Mouse (Mus musculus): ENCODE results near the gene Mark4. TPM values are rescaled to one million over a fixed set of nuclear protein-coding genes. Genes with fewer than 3 reads are reported as not detected.
A peak's percentile ranks its signal among the peaks of the same experiment; 100 is the strongest.

Gene Mark4
- 6.4 and 11.8 TPM in 2 replicates for total RNA-seq (2017)

GRCm38 (mm10) chr7:19458591-19459111, at the start of gene Mark4:
Mark4 (minus strand) TSS chr7:19458821.
- ATAC-seq (replicated peaks in 1 of 2; ENCODE audit: insufficient read depth in 1 of 2, low FRiP score in 2 of 2, low TSS enrichment in 1 of 2, low read depth in 1 of 2, poor library complexity in 2 of 2, severe bottlenecking in 2 of 2), result peak; percentile 29 to 60; a peak in 3 of 4 replicates

GRCm38 (mm10) chr7:19507612-19507981, 49.0 kb upstream of the Mark4 start:
- ATAC-seq (replicated peaks in 1 of 2; ENCODE audit: insufficient read depth in 1 of 2, low FRiP score in 2 of 2, low TSS enrichment in 1 of 2, low read depth in 1 of 2, poor library complexity in 2 of 2, severe bottlenecking in 2 of 2), result no peak

- ATAC-seq (replicated peaks in 1 of 2; ENCODE audit: insufficient read depth in 1 of 2, low FRiP score in 2 of 2, low TSS enrichment in 1 of 2, low read depth in 1 of 2, poor library complexity in 2 of 2, severe bottlenecking in 2 of 2), result no peak
Observed at GRCm38 (mm10) chr7:19506969-19507611, 48.5 kb upstream of the Mark4 start.

GRCm38 (mm10) chr7:19506326-19506725, 47.7 kb upstream of the Mark4 start:
- ATAC-seq (replicated peaks in 1 of 2; ENCODE audit: insufficient read depth in 1 of 2, low FRiP score in 2 of 2, low TSS enrichment in 1 of 2, low read depth in 1 of 2, poor library complexity in 2 of 2, severe bottlenecking in 2 of 2), result no peak

GRCm38 (mm10) chr7:19503481-19504068, 45.0 kb upstream of the Mark4 start:
- ATAC-seq (replicated peaks in 1 of 2; ENCODE audit: insufficient read depth in 1 of 2, low FRiP score in 2 of 2, low TSS enrichment in 1 of 2, low read depth in 1 of 2, poor library complexity in 2 of 2, severe bottlenecking in 2 of 2), result no peak

GRCm38 (mm10) chr7:19501658-19502057, 43.0 kb upstream of the Mark4 start:
- no peak for ATAC-seq (replicated peaks in 1 of 2; ENCODE audit: insufficient read depth in 1 of 2, low FRiP score in 2 of 2, low TSS enrichment in 1 of 2, low read depth in 1 of 2, poor library complexity in 2 of 2, severe bottlenecking in 2 of 2)

GRCm38 (mm10) chr7:19500420-19501363, 42.1 kb upstream of the Mark4 start:
- peak; percentile 47 to 54 for ATAC-seq (replicated peaks in 1 of 2; ENCODE audit: insufficient read depth in 1 of 2, low FRiP score in 2 of 2, low TSS enrichment in 1 of 2, low read depth in 1 of 2, poor library complexity in 2 of 2, severe bottlenecking in 2 of 2)

GRCm38 (mm10) chr7:19498326-19498725, 39.7 kb upstream of the Mark4 start:
- ATAC-seq (replicated peaks in 1 of 2; ENCODE audit: insufficient read depth in 1 of 2, low FRiP score in 2 of 2, low TSS enrichment in 1 of 2, low read depth in 1 of 2, poor library complexity in 2 of 2, severe bottlenecking in 2 of 2), result no peak

GRCm38 (mm10) chr7:19496214-19496555, 37.6 kb upstream of the Mark4 start:
- no peak; a peak in 1 of 4 replicates for ATAC-seq (replicated peaks in 1 of 2; ENCODE audit: insufficient read depth in 1 of 2, low FRiP score in 2 of 2, low TSS enrichment in 1 of 2, low read depth in 1 of 2, poor library complexity in 2 of 2, severe bottlenecking in 2 of 2)

- ATAC-seq (replicated peaks in 1 of 2; ENCODE audit: insufficient read depth in 1 of 2, low FRiP score in 2 of 2, low TSS enrichment in 1 of 2, low read depth in 1 of 2, poor library complexity in 2 of 2, severe bottlenecking in 2 of 2), result no peak
Observed at GRCm38 (mm10) chr7:19495521-19496213, 37.0 kb upstream of the Mark4 start.

- no peak for ATAC-seq (replicated peaks in 1 of 2; ENCODE audit: insufficient read depth in 1 of 2, low FRiP score in 2 of 2, low TSS enrichment in 1 of 2, low read depth in 1 of 2, poor library complexity in 2 of 2, severe bottlenecking in 2 of 2)
Observed at GRCm38 (mm10) chr7:19494751-19495474, 36.3 kb upstream of the Mark4 start.

GRCm38 (mm10) chr7:19491731-19492130, 33.1 kb upstream of the Mark4 start:
- peak; percentile 77 to 86 for ATAC-seq (replicated peaks in 1 of 2; ENCODE audit: insufficient read depth in 1 of 2, low FRiP score in 2 of 2, low TSS enrichment in 1 of 2, low read depth in 1 of 2, poor library complexity in 2 of 2, severe bottlenecking in 2 of 2)

GRCm38 (mm10) chr7:19489525-19489924, 30.9 kb upstream of the Mark4 start:
- ATAC-seq (replicated peaks in 1 of 2; ENCODE audit: insufficient read depth in 1 of 2, low FRiP score in 2 of 2, low TSS enrichment in 1 of 2, low read depth in 1 of 2, poor library complexity in 2 of 2, severe bottlenecking in 2 of 2), result no peak

GRCm38 (mm10) chr7:19486549-19486948, 27.9 kb upstream of the Mark4 start:
- ATAC-seq (replicated peaks in 1 of 2; ENCODE audit: insufficient read depth in 1 of 2, low FRiP score in 2 of 2, low TSS enrichment in 1 of 2, low read depth in 1 of 2, poor library complexity in 2 of 2, severe bottlenecking in 2 of 2), result no peak

GRCm38 (mm10) chr7:19485488-19485887, 26.9 kb upstream of the Mark4 start:
- no peak for ATAC-seq (replicated peaks in 1 of 2; ENCODE audit: insufficient read depth in 1 of 2, low FRiP score in 2 of 2, low TSS enrichment in 1 of 2, low read depth in 1 of 2, poor library complexity in 2 of 2, severe bottlenecking in 2 of 2)

- ATAC-seq (replicated peaks in 1 of 2; ENCODE audit: insufficient read depth in 1 of 2, low FRiP score in 2 of 2, low TSS enrichment in 1 of 2, low read depth in 1 of 2, poor library complexity in 2 of 2, severe bottlenecking in 2 of 2), result no peak
Observed at GRCm38 (mm10) chr7:19483281-19483680, 24.7 kb upstream of the Mark4 start.

All from hematopoietic stem cell, adult 5-6 weeks (primary cell).